Mouse (Mus musculus) spleen, adult 2 months (tissue): ENCODE results near the gene Ppdpf. TPM values are rescaled to one million over a fixed set of nuclear protein-coding genes. Genes with fewer than 3 reads are reported as not detected.
A peak's percentile ranks its signal among the peaks of the same experiment; 100 is the strongest.

Experiments used
- DNase-seq, 2 experiments: peaks; one replicate each; pipeline versions ENCODE4 v3.0.0 to v3.0.0-alpha.2; 2012 to 2021; ENCODE audit warnings: low spot score in 2 of 2, low read depth in 1 of 2
- H3K27ac ChIP-seq: fragments of 200-500 bp; 2 replicates; pipeline ENCODE4 v1.5.1; 2012; ENCODE audit warnings: low read length, inconsistent platforms; ENCODE audit not compliant: insufficient read depth
- H3K27me3 ChIP-seq: fragments of 200-500 bp; 2 replicates; pipeline ENCODE4 v1.6.1; 2012; ENCODE audit warnings: mild to moderate bottlenecking, moderate library complexity, low read length, inconsistent platforms; ENCODE audit not compliant: control insufficient read depth, insufficient read depth
- H3K36me3 ChIP-seq: fragments of 200-500 bp; 2 replicates; pipeline ENCODE4 v1.6.1; 2012; ENCODE audit warnings: mild to moderate bottlenecking, low read length, inconsistent platforms; ENCODE audit not compliant: control insufficient read depth, insufficient read depth
- H3K4me1 ChIP-seq: fragments of 200-500 bp; 2 replicates; pipeline ENCODE4 v1.6.1; 2011; ENCODE audit warnings: inconsistent platforms; ENCODE audit not compliant: control insufficient read depth, insufficient read depth, insufficient read length
- H3K4me3 ChIP-seq: fragments of 200-500 bp; 2 replicates; pipeline ENCODE4 v1.5.1; 2011; ENCODE audit warnings: mild to moderate bottlenecking, inconsistent platforms; ENCODE audit not compliant: insufficient read depth, insufficient read length; ENCODE audit errors: extremely low read depth
- CTCF ChIP-seq: fragments of 200-500 bp; IDR thresholded peaks from 2 replicates; pipeline ENCODE4 v1.5.1; 2011; ENCODE audit warnings: mild to moderate bottlenecking, inconsistent platforms; ENCODE audit not compliant: insufficient read depth, insufficient read length, insufficient replicate concordance; ENCODE audit errors: extremely low read depth
- POLR2A ChIP-seq: fragments of 200-500 bp; IDR thresholded peaks from 2 replicates; pipeline ENCODE4 v1.6.1; 2011; ENCODE audit warnings: low read depth, low read length, inconsistent platforms
- WGBS: fragments of 180-500 bp; shearing (Covaris S2); methylation state at CpG from one replicate; pipeline ENCODE4 v1.1.7; 2018; 5-methylcytosine and 5-hydroxymethylcytosine counted together
- polyA plus RNA-seq: library from polyadenylated mRNA; depleted of rRNA; stranded (reverse); fragments of >200 nt; gene quantifications from 2 replicates; pipeline ENCODE4 v1.2.3, GENCODE M21; 2012

Ppdpf gene
- polyA plus RNA-seq, 1 experiment, result 135 TPM

DNA sequence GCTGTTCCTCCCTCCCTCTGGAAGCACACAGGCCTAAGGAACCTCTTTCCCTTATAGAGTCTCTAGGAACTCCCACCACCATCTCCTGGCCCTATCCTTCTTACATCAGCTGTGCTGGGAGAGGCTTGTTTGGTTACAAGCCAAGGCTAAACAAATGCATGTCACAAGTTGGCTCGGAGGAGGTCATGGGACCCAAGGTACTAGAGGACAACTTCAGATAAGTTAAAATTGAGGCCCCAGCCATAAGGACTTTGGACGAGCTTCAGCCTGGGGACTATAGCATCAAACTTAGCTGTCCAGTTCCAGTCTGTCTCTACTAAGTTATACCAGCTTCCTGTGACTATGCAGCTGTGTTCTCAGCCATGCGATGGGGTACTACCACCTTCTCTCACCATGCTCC is 40.1 kb downstream of the Ppdpf start:
- Histone ChIP-seq H3K4me1 (no peaks in the 10 kb centered on the region), H3K27me3 (no peaks in the 10 kb centered on the region), H3K27ac (no peak overlapping the region), H3K4me3 (no peak overlapping the region), H3K36me3 (peaks cover 50% of the 10 kb centered on the region)
- no peak for DNase-seq
- 90% methylated on average over 3 of the region's 3 CpGs for WGBS
- no peak for TF ChIP-seq CTCF
- no peak for TF ChIP-seq POLR2A

- H3K36me3 ChIP-seq, result peaks cover 61% of the 10 kb centered on the region
- no peak for TF ChIP-seq CTCF
- no peak for TF ChIP-seq POLR2A
- WGBS, result 61% methylated on average over 1 of the region's 1 CpGs
- no peak overlapping the region for H3K27ac ChIP-seq
- DNase-seq, result no peak
- no peak overlapping the region for H3K4me3 ChIP-seq
- H3K4me1 ChIP-seq, result no peaks in the 10 kb centered on the region
- no peaks in the 10 kb centered on the region for H3K27me3 ChIP-seq
Measured at GRCm38 (mm10) chr2:181228335-181228734, 41.3 kb downstream of the Ppdpf start.

DNA sequence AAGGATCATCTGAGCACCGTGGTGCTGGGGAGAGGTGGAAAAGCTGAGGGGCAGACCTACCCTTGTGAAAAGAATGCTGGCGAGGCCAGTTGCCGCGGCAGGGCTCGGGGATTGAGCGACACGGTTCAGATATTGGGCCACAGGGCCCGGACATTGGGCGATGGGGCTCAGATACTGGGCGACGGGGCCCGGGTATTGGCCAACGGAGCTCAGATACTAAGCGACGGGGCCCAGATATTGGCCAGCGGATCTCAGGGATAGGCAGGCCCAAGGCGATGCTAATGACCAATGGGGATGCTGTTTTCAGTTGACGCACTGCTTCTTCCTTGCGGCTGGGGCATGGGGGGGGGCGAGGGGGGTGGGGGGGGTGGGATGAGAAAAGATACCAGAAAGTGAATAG is 44.1 kb downstream of the Ppdpf start:
- no peak for DNase-seq
- no peaks in the 10 kb centered on the region for H3K4me1 ChIP-seq
- no peak overlapping the region for H3K27ac ChIP-seq
- H3K36me3 ChIP-seq, result peaks cover 87% of the 10 kb centered on the region
- no peak overlapping the region for H3K4me3 ChIP-seq
- H3K27me3 ChIP-seq, result no peaks in the 10 kb centered on the region
- 98% methylated on average over 20 of the region's 20 CpGs for WGBS
- TF ChIP-seq CTCF, result no peak
- TF ChIP-seq POLR2A, result no peak

- WGBS, result 97% methylated on average over 15 of the region's 15 CpGs
- TF ChIP-seq CTCF (no peak), POLR2A (no peak)
- Histone ChIP-seq H3K4me3 (no peak overlapping the region), H3K27me3 (no peaks in the 10 kb centered on the region), H3K27ac (no peak overlapping the region), H3K36me3 (peaks cover 82% of the 10 kb centered on the region), H3K4me1 (peaks cover 4% of the 10 kb centered on the region; the same call in 1 of the 2 replicates)
- peak in 1 of 2 experiments; percentile 4 for DNase-seq
Measured at GRCm38 (mm10) chr2:181233443-181233842, 46.4 kb downstream of the Ppdpf start.

DNA sequence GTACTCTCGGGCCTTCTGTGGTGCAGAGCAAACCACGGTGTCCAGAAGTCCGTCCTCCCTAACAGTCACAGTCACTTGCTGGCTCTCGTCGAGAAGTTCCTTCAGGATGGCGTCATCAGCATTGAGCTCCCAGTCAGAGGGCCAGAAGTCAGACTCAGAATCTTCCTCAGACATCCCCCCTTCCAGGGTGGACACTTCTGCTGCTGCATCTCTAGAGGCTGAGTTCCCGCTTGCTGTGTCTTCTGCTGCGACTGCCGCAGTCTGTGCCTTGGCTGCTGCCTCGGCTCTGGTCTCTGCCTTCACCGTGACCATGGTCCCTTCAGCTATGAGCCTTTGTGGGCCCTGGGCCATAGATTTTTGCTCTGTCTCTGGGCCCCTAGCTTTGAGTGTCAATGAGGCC is 47.6 kb downstream of the Ppdpf start:
- TF ChIP-seq POLR2A (no peak), CTCF (no peak)
- Histone ChIP-seq H3K27me3 (no peaks in the 10 kb centered on the region), H3K4me1 (peaks cover 11% of the 10 kb centered on the region; the same call in 1 of the 2 replicates), H3K36me3 (peaks cover 75% of the 10 kb centered on the region), H3K4me3 (no peak overlapping the region), H3K27ac (no peak overlapping the region)
- DNase-seq, result no peak
- WGBS, result 96% methylated on average over 11 of the region's 11 CpGs

DNA sequence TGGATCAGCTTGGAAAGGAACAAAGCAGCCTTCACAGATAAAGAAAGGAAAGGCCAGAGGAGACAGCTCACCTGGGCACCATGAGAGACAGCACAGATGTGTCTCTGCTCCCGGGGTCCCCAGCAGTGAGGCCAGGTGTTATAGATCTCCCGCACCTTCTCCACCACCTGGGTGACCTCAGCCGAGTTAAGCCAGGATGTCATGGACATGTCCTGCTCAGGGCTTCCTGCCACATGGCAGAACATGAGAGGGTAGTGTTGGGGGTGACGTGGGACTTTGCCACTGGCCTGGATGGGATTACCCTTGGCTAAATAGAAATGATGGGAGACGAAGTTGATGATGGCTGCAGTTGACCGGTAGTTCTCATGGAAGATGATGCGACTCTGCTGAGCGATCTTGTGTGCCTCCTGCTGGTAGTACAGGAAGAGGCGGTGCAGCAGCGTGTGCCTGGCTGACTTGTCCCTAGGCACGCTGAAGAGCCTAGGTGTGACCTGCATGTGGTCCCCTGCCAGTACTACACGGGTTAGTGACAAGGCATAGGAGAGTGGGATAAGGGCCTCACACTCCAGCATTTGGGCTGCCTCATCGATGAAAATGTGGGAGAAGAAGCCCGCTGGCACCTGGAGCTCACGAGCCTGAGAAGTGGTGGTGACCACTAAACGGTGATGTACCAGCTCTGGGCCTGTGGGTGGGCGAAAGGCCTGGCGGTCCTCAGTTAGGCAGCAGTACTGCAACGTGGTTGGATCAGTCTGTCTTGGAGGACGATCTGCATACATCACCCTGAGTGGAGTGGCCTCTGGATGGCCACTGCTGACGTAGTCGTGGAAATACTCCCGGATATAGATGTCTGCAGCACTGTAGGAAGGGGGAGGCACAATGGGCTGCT is 48.9 kb downstream of the Ppdpf start:
- Histone ChIP-seq H3K4me3 (no peak overlapping the region), H3K36me3 (peaks cover 75% of the 10 kb centered on the region), H3K4me1 (peaks cover 24% of the 10 kb centered on the region), H3K27me3 (no peaks in the 10 kb centered on the region), H3K27ac (no peak overlapping the region)
- no peak for TF ChIP-seq POLR2A
- no peak for TF ChIP-seq CTCF
- DNase-seq, result peak in 1 of 2 experiments; percentile 9
- 89% methylated on average over 23 of the region's 23 CpGs for WGBS

DNA sequence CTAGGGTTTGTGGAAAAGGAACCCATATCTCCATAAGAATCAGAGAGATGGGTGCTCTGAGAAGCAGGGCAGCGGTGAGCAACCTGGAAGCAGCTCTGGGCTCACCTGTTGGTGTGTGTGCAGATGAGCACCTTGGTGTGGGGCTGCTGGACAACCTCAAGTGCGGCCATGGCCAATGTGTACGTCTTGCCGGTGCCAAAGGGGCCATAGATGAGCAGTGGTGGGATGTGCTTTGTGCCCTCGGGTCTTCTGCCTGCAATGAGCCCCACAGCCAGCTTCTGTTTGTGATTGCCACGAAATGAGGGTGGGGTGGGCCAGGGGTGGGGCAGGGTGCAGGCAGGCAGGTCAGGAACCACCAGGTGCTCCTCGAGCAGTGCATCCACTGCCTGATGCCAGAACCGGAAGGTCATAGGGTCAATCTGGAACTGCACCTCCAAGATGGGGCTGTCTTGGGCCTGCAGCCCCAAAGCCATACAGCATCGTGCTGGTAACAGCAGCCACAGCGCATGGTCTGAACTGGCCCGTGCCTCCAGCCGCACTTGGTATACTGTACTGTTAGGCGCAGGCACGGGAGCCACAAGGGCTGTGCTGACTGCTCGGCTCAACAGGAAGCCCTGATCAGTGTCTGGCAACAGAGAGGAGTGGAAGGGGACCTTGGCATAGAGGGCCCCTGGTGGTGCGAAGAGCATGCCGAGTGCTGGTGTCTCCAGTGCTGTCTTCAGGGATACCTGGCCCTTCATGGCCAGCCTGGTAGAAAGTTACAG is 50.4 kb downstream of the Ppdpf start:
- H3K36me3 ChIP-seq, result peaks cover 62% of the 10 kb centered on the region
- WGBS, result 93% methylated on average over 17 of the region's 17 CpGs
- TF ChIP-seq CTCF (no peak), POLR2A (no peak)

More for the DNA sequence above, 50.4 kb downstream of the Ppdpf start:
- H3K27me3 ChIP-seq, result no peaks in the 10 kb centered on the region
- H3K27ac ChIP-seq, result no peak overlapping the region
- H3K4me1 ChIP-seq, result peaks cover 30% of the 10 kb centered on the region
- H3K4me3 ChIP-seq, result no peak overlapping the region
- no peak for DNase-seq
